Comparison of ENCODE assay signal across 9 mouse cellular contexts in genomic region chr10:62217196-62217595, GRCm38 (mm10). TPM values are rescaled to one million over a fixed set of nuclear protein-coding genes. Genes with fewer than 3 reads are reported as not detected.
DNase-seq lines count a peak whose midpoint lies in the region; ATAC-seq and TF ChIP-seq lines count a peak whose summit lies in the region.
"Had no signal": no experiment of that assay in that cellular context is flagged by ENCODE, and none has a peak within 500 bp of the region (broad histone marks: within the 10 kb centered on the region; RNA-seq: fewer than 3 reads in every experiment).

No protein-coding gene starts in this region.

- H3K4me1 ChIP-seq in MEL (ENCODE audit: control insufficient read depth in 1 of 2, insufficient read depth in 2 of 2, low read length in 2 of 2): peaks cover 8 to 53% of the 10 kb centered on the region in 2 experiments
- H3K4me1 ChIP-seq in embryonic facial prominence, embryonic 15.5 days: no peaks in the 10 kb centered on the region
- H3K4me1 ChIP-seq in intestine, embryonic 16.5 days (ENCODE audit: control insufficient read depth, insufficient read depth, low read length): peaks cover 31% of the 10 kb centered on the region
- H3K4me1 ChIP-seq in lung, embryonic 16.5 days (replicated peaks; ENCODE audit: control insufficient read depth, insufficient read depth, low read length): peaks cover 32% of the 10 kb centered on the region

- peaks cover 1% of the 10 kb centered on the region; the same call in 1 of the 2 replicates for H3K79me2 ChIP-seq in MEL (ENCODE audit: control insufficient read depth, insufficient read depth, low read length, poor library complexity)

- peak; percentile 30 for DNase-seq in MEL (ENCODE audit: low read depth, low spot score)
- no peak for DNase-seq in right cerebral cortex, postnatal 25 days
- no peak for DNase-seq in cerebellum, adult 9-11 months
- DNase-seq in left cerebral cortex, postnatal 14 days (ENCODE audit: low spot score in 2 of 2): no peak
- no peak for DNase-seq in layer of hippocampus, adult 18-20 months (ENCODE audit: low spot score in 2 of 2)

- no peak for TF ChIP-seq CTCF in MEL (IDR thresholded peaks at IDR 0.05 in 2 of 3, conservative IDR thresholded peaks at IDR 0.05 in 1 of 3; ENCODE audit: control insufficient read depth in 1 of 3, insufficient read depth in 1 of 3, low read depth in 2 of 3, low read length in 3 of 3, poor library complexity in 1 of 3, severe bottlenecking in 1 of 3)

- H3K9ac ChIP-seq in MEL (ENCODE audit: control insufficient read depth, low read depth, low read length, poor library complexity, severe bottlenecking): no peak overlapping the region
- H3K9ac ChIP-seq in embryonic facial prominence, embryonic 15.5 days: no peak overlapping the region
- H3K9ac ChIP-seq in intestine, embryonic 16.5 days (ENCODE audit: low read depth, low read length): no peak overlapping the region; the same call in 1 of the 2 replicates
- 0 out of 2 replicates have a peak overlapping the region, but pooled peaks have one; percentile 0 for H3K9ac ChIP-seq in lung, embryonic 16.5 days (ENCODE audit: low read length)

- peaks cover 0 to 25% of the 10 kb centered on the region in 2 experiments; a peak in 2 of 4 replicates for H3K36me3 ChIP-seq in MEL (ENCODE audit: control insufficient read depth in 1 of 2, insufficient read depth in 2 of 2, low read length in 2 of 2)
- H3K36me3 ChIP-seq in embryonic facial prominence, embryonic 15.5 days: no peaks in the 10 kb centered on the region
- H3K36me3 ChIP-seq in intestine, embryonic 16.5 days (ENCODE audit: control insufficient read depth, insufficient read depth, low read length): no peaks in the 10 kb centered on the region
- peaks cover 2% of the 10 kb centered on the region; the same call in 1 of the 2 replicates for H3K36me3 ChIP-seq in lung, embryonic 16.5 days (ENCODE audit: control insufficient read depth, insufficient read depth, low read length)

- H3K4me2 ChIP-seq in embryonic facial prominence, embryonic 15.5 days (replicated peaks): no peak overlapping the region
- H3K4me2 ChIP-seq in intestine, embryonic 16.5 days (ENCODE audit: low read depth, low read length): no peak overlapping the region
- H3K4me2 ChIP-seq in lung, embryonic 16.5 days (ENCODE audit: low read depth, low read length): 0 out of 2 replicates have a peak overlapping the region, but pooled peaks have one; percentile 20

- intact Hi-C loops in left cerebral cortex, postnatal 14 days (cut with DNase I): no loop called here

- H3K9me3 ChIP-seq in MEL (replicated peaks; ENCODE audit: insufficient read depth, low read length): no peaks in the 10 kb centered on the region
- no peaks in the 10 kb centered on the region for H3K9me3 ChIP-seq in embryonic facial prominence, embryonic 15.5 days (replicated peaks)
- no peaks in the 10 kb centered on the region for H3K9me3 ChIP-seq in intestine, embryonic 16.5 days (ENCODE audit: control insufficient read depth, low read length)
- H3K9me3 ChIP-seq in lung, embryonic 16.5 days (ENCODE audit: control insufficient read depth, low read length): no peaks in the 10 kb centered on the region

- no peak for TF ChIP-seq POLR2A in MEL (IDR thresholded peaks at IDR 0.05; ENCODE audit: control insufficient read depth in 1 of 2, insufficient read depth in 1 of 2, low read depth in 1 of 2, low read length in 2 of 2, poor library complexity in 1 of 2)

- H3K4me3 ChIP-seq in MEL (ENCODE audit: control insufficient read depth in 1 of 2, insufficient read depth in 1 of 2, low read depth in 2 of 2, low read length in 2 of 2): no peak overlapping the region
- H3K4me3 ChIP-seq in embryonic facial prominence, embryonic 15.5 days (replicated peaks): no peak overlapping the region
- no peak overlapping the region for H3K4me3 ChIP-seq in intestine, embryonic 16.5 days (ENCODE audit: low read length)
- no peak overlapping the region for H3K4me3 ChIP-seq in lung, embryonic 16.5 days (ENCODE audit: low read length)

- TF ChIP-seq EP300 in MEL (IDR thresholded peaks at IDR 0.05; ENCODE audit: low read depth in 1 of 2, low read length in 2 of 2): no peak

- ATAC-seq in embryonic facial prominence, embryonic 15.5 days (ENCODE audit: insufficient number of reproducible peaks, low FRiP score, low TSS enrichment, low read depth): no peak
- no peak for ATAC-seq in intestine, embryonic 16.5 days
- ATAC-seq in lung, embryonic 16.5 days (ENCODE audit: low read depth): peak; percentile 59

- WGBS in embryonic facial prominence, embryonic 15.5 days: 63% methylated on average over 8 of the region's 8 CpGs
- WGBS in intestine, embryonic 16.5 days: 56% methylated on average over 8 of the region's 8 CpGs
- 57% methylated on average over 8 of the region's 8 CpGs for WGBS in lung, embryonic 16.5 days

- H3K27ac ChIP-seq in MEL (ENCODE audit: control insufficient read depth, low read depth, low read length): peak overlapping the region; percentile 100
- peak overlapping the region; percentile 48; the same call in 1 of the 2 replicates for H3K27ac ChIP-seq in embryonic facial prominence, embryonic 15.5 days (replicated peaks)
- peak overlapping the region; percentile 97 for H3K27ac ChIP-seq in intestine, embryonic 16.5 days (ENCODE audit: low read length)
- peak overlapping the region; percentile 89 for H3K27ac ChIP-seq in lung, embryonic 16.5 days (ENCODE audit: low read length)

- no peak for TF ChIP-seq RAD21 in MEL (IDR thresholded peaks at IDR 0.05; ENCODE audit: low read depth, low read length)

- H3K27me3 ChIP-seq in MEL (ENCODE audit: control insufficient read depth in 1 of 2, insufficient read depth in 2 of 2, low read length in 2 of 2): no peaks in the 10 kb centered on the region
- no peaks in the 10 kb centered on the region for H3K27me3 ChIP-seq in embryonic facial prominence, embryonic 15.5 days
- no peaks in the 10 kb centered on the region for H3K27me3 ChIP-seq in intestine, embryonic 16.5 days (replicated peaks; ENCODE audit: control insufficient read depth, insufficient read depth, low read length)
- no peaks in the 10 kb centered on the region for H3K27me3 ChIP-seq in lung, embryonic 16.5 days (ENCODE audit: control insufficient read depth, insufficient read depth, low read depth, low read length)

TF ChIP-seq in MEL, 35 proteins besides CTCF, POLR2A, EP300 and RAD21:
- TF ChIP-seq MEF2A (IDR thresholded peaks at IDR 0.05; ENCODE audit: extremely low read depth, insufficient replicate concordance, low read depth, low read length, poor library complexity, severe bottlenecking) (no peak), HCFC1 (IDR thresholded peaks at IDR 0.05; ENCODE audit: low read depth, low read length) (no peak), CHD2 (IDR thresholded peaks at IDR 0.05; ENCODE audit: low read length) (no peak), GABPA (IDR thresholded peaks at IDR 0.05; ENCODE audit: low read depth, low read length) (no peak), KAT2A (conservative IDR thresholded peaks at IDR 0.05; ENCODE audit: low read depth, low read length) (no peak), RCOR1 (IDR thresholded peaks at IDR 0.05; ENCODE audit: low read depth, low read length) (no peak), MAX (IDR thresholded peaks at IDR 0.05; ENCODE audit: low read length) (no peak)

RNA-seq across cellular contexts. Expression of gene Tspan15, which starts 13.9 kb away (rescaled TPM):
- 0.23 and 0.52 TPM in 2 replicates for total RNA-seq in MEL (2012; rRNA removed)
- polyA plus RNA-seq in MEL (2012; ENCODE audit: insufficient read depth in 1 of 2, insufficient read length in 2 of 2, low read depth in 1 of 2, low replicate concordance in 2 of 2, missing spikeins in 1 of 2): 1 to 10 TPM in 1 of 2 experiments, not detected in 1; 2.2 TPM
- 15.8 and 17.0 TPM in 2 replicates for polyA plus RNA-seq in embryonic facial prominence, embryonic 15.5 days (2015; fragmentation: Nextera tagmentation; extraction: Ambion mirVana)
- polyA plus RNA-seq in intestine, embryonic 16.5 days (2015; fragmentation: Nextera tagmentation; extraction: Ambion mirVana): 86.3 and 92.1 TPM in 2 replicates
- polyA plus RNA-seq in lung, embryonic 16.5 days (2015; fragmentation: Nextera tagmentation; extraction: Ambion mirVana): 96.1 and 116 TPM in 2 replicates
- total RNA-seq in left cerebral cortex, postnatal 14 days (2021): 1 to 10 TPM; 8.4 to 8.7 TPM
- 10 to 100 TPM; 16.0 to 18.5 TPM for total RNA-seq in layer of hippocampus, adult 18-20 months (2021)

RNA-seq across cellular contexts. Expression of gene Tacr2, which starts 35.0 kb away (rescaled TPM):
- total RNA-seq in MEL (2012; rRNA removed): not detected in 2 replicates
- polyA plus RNA-seq in MEL (2012; ENCODE audit: insufficient read depth in 1 of 2, insufficient read length in 2 of 2, low read depth in 1 of 2, low replicate concordance in 2 of 2, missing spikeins in 1 of 2): under 1 TPM in 1 of 2 experiments, not detected in 1; 0.06 TPM
- polyA plus RNA-seq in embryonic facial prominence, embryonic 15.5 days (2015; fragmentation: Nextera tagmentation; extraction: Ambion mirVana): not detected in 2 replicates
- polyA plus RNA-seq in intestine, embryonic 16.5 days (2015; fragmentation: Nextera tagmentation; extraction: Ambion mirVana): 0.98 and 1.2 TPM in 2 replicates
- 0.72 and 0.87 TPM in 2 replicates for polyA plus RNA-seq in lung, embryonic 16.5 days (2015; fragmentation: Nextera tagmentation; extraction: Ambion mirVana)
- total RNA-seq in left cerebral cortex, postnatal 14 days (2021): under 1 TPM; 0.15 to 0.19 TPM
- total RNA-seq in layer of hippocampus, adult 18-20 months (2021): under 1 TPM; 0.23 to 0.27 TPM
- polyA plus RNA-seq: limb, embryonic 14.5 days had no signal

Comparison
In these comparisons a context has a peak if more than half of its experiments do, and no peak if none do; other contexts are left out.
1. H3K27ac ChIP-seq: peak in every context shown above with its lines; median percentile 100 in MEL; 97 in intestine, embryonic 16.5 days; 89 in lung, embryonic 16.5 days; 48 in embryonic facial prominence, embryonic 15.5 days.